Comparison of ENCODE assay signal across 9 mouse cellular contexts in genomic region chr17:25397804-25398519, GRCm38 (mm10). TPM values are rescaled to one million over a fixed set of nuclear protein-coding genes. Genes with fewer than 3 reads are reported as not detected.
A peak's percentile ranks its signal among the peaks of the same experiment; 100 is the strongest.
DNase-seq lines count a peak whose midpoint lies in the region; ATAC-seq and TF ChIP-seq lines count a peak whose summit lies in the region.
"Had no signal": no experiment of that assay in that cellular context is flagged by ENCODE, and none has a peak within 500 bp of the region (broad histone marks: within the 10 kb centered on the region; RNA-seq: fewer than 3 reads in every experiment).

No protein-coding gene starts in this region.

- peak; percentile 95 for TF ChIP-seq CTCF in brain, embryonic 14.5 days (IDR thresholded peaks at IDR 0.05; ENCODE audit: borderline replicate concordance, extremely low read depth, insufficient read depth, insufficient read length)
- peak; percentile 93 for TF ChIP-seq CTCF in heart, postnatal 0 days (IDR thresholded peaks at IDR 0.05; ENCODE audit: low read depth)

- 0 out of 2 replicates have a peak, but pooled peaks cover 2% of the 10 kb centered on the region for H3K27me3 ChIP-seq in heart, postnatal 0 days (ENCODE audit: control insufficient read depth, insufficient read depth, low read length)
- 0 out of 2 replicates have a peak, but pooled peaks cover 5% of the 10 kb centered on the region for H3K27me3 ChIP-seq in liver, embryonic 12.5 days (replicated peaks)
- no peaks in the 10 kb centered on the region for H3K27me3 ChIP-seq in neural tube, embryonic 14.5 days (ENCODE audit: control insufficient read depth, insufficient read depth, low read length)
- H3K27me3 ChIP-seq: embryonic facial prominence, embryonic 13.5 days had no signal

- 32% methylated on average over 14 of the region's 14 CpGs for WGBS in heart, postnatal 0 days
- WGBS in liver, embryonic 12.5 days (ENCODE audit: insufficient replicate concordance): 31% methylated on average over 14 of the region's 14 CpGs
- 25% methylated on average over 14 of the region's 14 CpGs for WGBS in neural tube, embryonic 14.5 days

- 0 out of 2 replicates have a peak, but pooled peaks have one; percentile 54 for ATAC-seq in erythroid progenitor cell, adult 5-6 weeks (replicated peaks; ENCODE audit: low FRiP score, poor library complexity, severe bottlenecking)
- 0 out of 2 replicates have a peak, but pooled peaks have one; percentile 14 for ATAC-seq in heart, postnatal 0 days (ENCODE audit: insufficient read depth, low read depth)
- ATAC-seq in liver, embryonic 12.5 days: 0 out of 2 replicates have a peak, but pooled peaks have one; percentile 13
- peak; percentile 52; the same call in 1 of the 2 replicates for ATAC-seq in neural tube, embryonic 14.5 days (ENCODE audit: low read depth)

- no peaks in the 10 kb centered on the region for H3K4me1 ChIP-seq in heart, postnatal 0 days (ENCODE audit: control insufficient read depth, insufficient read depth)
- no peaks in the 10 kb centered on the region for H3K4me1 ChIP-seq in liver, embryonic 12.5 days
- H3K4me1 ChIP-seq in neural tube, embryonic 14.5 days (ENCODE audit: control insufficient read depth, insufficient read depth, low read length): no peaks in the 10 kb centered on the region

- no peak for TF ChIP-seq POLR2A in brain, embryonic 14.5 days (IDR thresholded peaks at IDR 0.05; ENCODE audit: borderline replicate concordance, extremely low read depth, insufficient read depth, insufficient read length, poor library complexity, severe bottlenecking)

- no peak for TF ChIP-seq EP300 in heart, postnatal 0 days (IDR thresholded peaks at IDR 0.05; ENCODE audit: low read depth)

- H3K4me2 ChIP-seq in heart, postnatal 0 days (ENCODE audit: low read depth, low read length): no peak overlapping the region
- H3K4me2 ChIP-seq in liver, embryonic 12.5 days: no peak overlapping the region
- H3K4me2 ChIP-seq in neural tube, embryonic 14.5 days (ENCODE audit: low read depth, low read length): no peak overlapping the region
- H3K4me2 ChIP-seq: embryonic facial prominence, embryonic 13.5 days had no signal

- 0 out of 2 replicates have a peak, but pooled peaks cover 4% of the 10 kb centered on the region for H3K36me3 ChIP-seq in heart, postnatal 0 days (replicated peaks; ENCODE audit: control insufficient read depth, insufficient read depth, low read length)
- no peaks in the 10 kb centered on the region for H3K36me3 ChIP-seq in liver, embryonic 12.5 days
- no peaks in the 10 kb centered on the region for H3K36me3 ChIP-seq in neural tube, embryonic 14.5 days (ENCODE audit: control insufficient read depth, insufficient read depth, low read length)

- no peak overlapping the region for H3K4me3 ChIP-seq in heart, postnatal 0 days (ENCODE audit: low read depth, low read length)
- no peak overlapping the region for H3K4me3 ChIP-seq in liver, embryonic 12.5 days
- no peak overlapping the region for H3K4me3 ChIP-seq in neural tube, embryonic 14.5 days (ENCODE audit: low read depth, low read length)
- H3K4me3 ChIP-seq: embryonic facial prominence, embryonic 13.5 days had no signal

- H3K9ac ChIP-seq in heart, postnatal 0 days (replicated peaks; ENCODE audit: low read depth, low read length): no peak overlapping the region
- H3K9ac ChIP-seq in liver, embryonic 12.5 days: no peak overlapping the region
- no peak overlapping the region for H3K9ac ChIP-seq in neural tube, embryonic 14.5 days (replicated peaks; ENCODE audit: low read depth, low read length)
- H3K9ac ChIP-seq: embryonic facial prominence, embryonic 13.5 days had no signal

- DNase-seq in CD8-positive naive resting alpha-beta T cell, adult 2 months (ENCODE audit: low read depth in 2 of 2, low spot score in 2 of 2): peak; percentile 17 to 36
- peak; percentile 85 for DNase-seq in brain, embryonic 14.5 days (ENCODE audit: low read depth)
- peak; percentile 57 for DNase-seq in heart, postnatal 0 days (ENCODE audit: low spot score)
- peak; percentile 83 for DNase-seq in kidney, postnatal 14 days
- peak; percentile 94 for DNase-seq in testis, postnatal 10 days (ENCODE audit: low spot score)

- H3K27ac ChIP-seq in heart, postnatal 0 days (ENCODE audit: low read depth): no peak overlapping the region
- no peak overlapping the region for H3K27ac ChIP-seq in liver, embryonic 12.5 days
- H3K27ac ChIP-seq in neural tube, embryonic 14.5 days (ENCODE audit: low read depth, low read length): no peak overlapping the region
- H3K27ac ChIP-seq: embryonic facial prominence, embryonic 13.5 days had no signal

- no peaks in the 10 kb centered on the region for H3K9me3 ChIP-seq in heart, postnatal 0 days (replicated peaks; ENCODE audit: control insufficient read depth, low read length)
- H3K9me3 ChIP-seq in liver, embryonic 12.5 days (replicated peaks): no peaks in the 10 kb centered on the region
- no peaks in the 10 kb centered on the region for H3K9me3 ChIP-seq in neural tube, embryonic 14.5 days (ENCODE audit: control insufficient read depth, low read length)
- H3K9me3 ChIP-seq: embryonic facial prominence, embryonic 13.5 days had no signal

RNA-seq across cellular contexts. Expression of gene Tpsg1, which starts 28.9 kb away (rescaled TPM):
- 0.45 and 0.72 TPM in 2 replicates for polyA plus RNA-seq in brain, embryonic 14.5 days (2012; rRNA removed)
- total RNA-seq in erythroid progenitor cell, adult 5-6 weeks (2015; ENCODE audit: low replicate concordance): not detected in 2 replicates
- not detected in 2 replicates for total RNA-seq in erythroid progenitor cell, adult 5-6 weeks (2017; ENCODE audit: low replicate concordance)
- total RNA-seq in heart, postnatal 0 days (2014; rRNA removed; ENCODE audit: low replicate concordance): not detected in 2 replicates
- 0.33 and 0.56 TPM in 2 replicates for polyA plus RNA-seq in heart, postnatal 0 days (2015; fragmentation: Nextera tagmentation; extraction: Ambion mirVana)
- polyA plus RNA-seq in liver, embryonic 12.5 days (2016; fragmentation: Nextera tagmentation; extraction: Ambion mirVana): 0.42 and 0.69 TPM in 2 replicates
- 1.1 and 1.6 TPM in 2 replicates for polyA plus RNA-seq in neural tube, embryonic 14.5 days (2014; fragmentation: Nextera tagmentation; extraction: Ambion mirVana)

RNA-seq across cellular contexts. Expression of gene Tpsb2, which starts 31.9 kb away (rescaled TPM):
- polyA plus RNA-seq in brain, embryonic 14.5 days (2012; rRNA removed): 0.62 and 2.5 TPM in 2 replicates
- not detected in 2 replicates for total RNA-seq in erythroid progenitor cell, adult 5-6 weeks (2015; ENCODE audit: low replicate concordance)
- total RNA-seq in erythroid progenitor cell, adult 5-6 weeks (2017; ENCODE audit: low replicate concordance): not detected in 2 replicates
- 15.2 and 28.1 TPM in 2 replicates for total RNA-seq in heart, postnatal 0 days (2014; rRNA removed; ENCODE audit: low replicate concordance)
- 26.2 and 35.5 TPM in 2 replicates for polyA plus RNA-seq in heart, postnatal 0 days (2015; fragmentation: Nextera tagmentation; extraction: Ambion mirVana)
- 0.29 TPM in 1 of 2 replicates, not detected in the other for polyA plus RNA-seq in liver, embryonic 12.5 days (2016; fragmentation: Nextera tagmentation; extraction: Ambion mirVana)
- not detected in 2 replicates for polyA plus RNA-seq in neural tube, embryonic 14.5 days (2014; fragmentation: Nextera tagmentation; extraction: Ambion mirVana)

RNA-seq across cellular contexts. Expression of gene Cacna1h, which starts 35.6 kb away (rescaled TPM):
- 90.4 and 118 TPM in 2 replicates for polyA plus RNA-seq in brain, embryonic 14.5 days (2012; rRNA removed)
- 10.5 TPM in 1 of 2 replicates, not detected in the other for total RNA-seq in erythroid progenitor cell, adult 5-6 weeks (2015; ENCODE audit: low replicate concordance)
- total RNA-seq in erythroid progenitor cell, adult 5-6 weeks (2017; ENCODE audit: low replicate concordance): 0.91 and 2.3 TPM in 2 replicates
- total RNA-seq in heart, postnatal 0 days (2014; rRNA removed; ENCODE audit: low replicate concordance): 39.2 and 65.9 TPM in 2 replicates
- polyA plus RNA-seq in heart, postnatal 0 days (2015; fragmentation: Nextera tagmentation; extraction: Ambion mirVana): 3.1 and 3.4 TPM in 2 replicates
- 1.2 and 1.6 TPM in 2 replicates for polyA plus RNA-seq in liver, embryonic 12.5 days (2016; fragmentation: Nextera tagmentation; extraction: Ambion mirVana)
- 12.3 and 12.8 TPM in 2 replicates for polyA plus RNA-seq in neural tube, embryonic 14.5 days (2014; fragmentation: Nextera tagmentation; extraction: Ambion mirVana)

RNA-seq across cellular contexts. Expression of gene Tpsab1, which starts 52.6 kb away (rescaled TPM):
- polyA plus RNA-seq in brain, embryonic 14.5 days (2012; rRNA removed): 0.06 TPM in 1 of 2 replicates, not detected in the other
- total RNA-seq in erythroid progenitor cell, adult 5-6 weeks (2015; ENCODE audit: low replicate concordance): not detected in 2 replicates
- not detected in 2 replicates for total RNA-seq in erythroid progenitor cell, adult 5-6 weeks (2017; ENCODE audit: low replicate concordance)
- total RNA-seq in heart, postnatal 0 days (2014; rRNA removed; ENCODE audit: low replicate concordance): 0.23 and 5.3 TPM in 2 replicates
- polyA plus RNA-seq in heart, postnatal 0 days (2015; fragmentation: Nextera tagmentation; extraction: Ambion mirVana): 0.80 and 1.2 TPM in 2 replicates
- not detected in 2 replicates for polyA plus RNA-seq in liver, embryonic 12.5 days (2016; fragmentation: Nextera tagmentation; extraction: Ambion mirVana)
- not detected in 2 replicates for polyA plus RNA-seq in neural tube, embryonic 14.5 days (2014; fragmentation: Nextera tagmentation; extraction: Ambion mirVana)

RNA-seq across cellular contexts. Expression of gene Tekt4, which starts 56.5 kb away (rescaled TPM):
- 1.1 and 1.4 TPM in 2 replicates for polyA plus RNA-seq in brain, embryonic 14.5 days (2012; rRNA removed)
- not detected in 2 replicates for total RNA-seq in erythroid progenitor cell, adult 5-6 weeks (2015; ENCODE audit: low replicate concordance)
- total RNA-seq in erythroid progenitor cell, adult 5-6 weeks (2017; ENCODE audit: low replicate concordance): not detected in 2 replicates
- 1.3 TPM in 1 of 2 replicates, not detected in the other for total RNA-seq in heart, postnatal 0 days (2014; rRNA removed; ENCODE audit: low replicate concordance)
- polyA plus RNA-seq in heart, postnatal 0 days (2015; fragmentation: Nextera tagmentation; extraction: Ambion mirVana): 0.23 and 1.1 TPM in 2 replicates
- not detected in 2 replicates for polyA plus RNA-seq in liver, embryonic 12.5 days (2016; fragmentation: Nextera tagmentation; extraction: Ambion mirVana)
- 0.83 and 0.98 TPM in 2 replicates for polyA plus RNA-seq in neural tube, embryonic 14.5 days (2014; fragmentation: Nextera tagmentation; extraction: Ambion mirVana)
- polyA plus RNA-seq: embryonic facial prominence, embryonic 13.5 days had no signal

Comparison
In these comparisons a context has a peak if more than half of its experiments do, and no peak if none do; other contexts are left out.
1. DNase-seq: peak in every context shown above with its lines; median percentile 94 in testis, postnatal 10 days; 85 in brain, embryonic 14.5 days; 83 in kidney, postnatal 14 days; 57 in heart, postnatal 0 days; 26 in CD8-positive naive resting alpha-beta T cell, adult 2 months.